Mouse (Mus musculus) ES-E14 (cell line): ENCODE measurements at regions not wholly inside any gene's neighbourhood (a gene's known extent, or its start where the extent isn't known, plus 50 kb on each side); places are given as distances from the start of the nearest gene placed in this dataset.

ENCODE experiments used
- DNase-seq: peaks from one replicate; pipeline ENCODE4 v3.0.0-alpha.2; 2013; ENCODE audit warnings: low read depth, low spot score
- H3K27ac ChIP-seq: 2 replicates; pipeline ENCODE4 v1.5.1; 2012; ENCODE audit warnings: low read depth, mild to moderate bottlenecking, low read length, moderate library complexity, mixed read lengths; ENCODE audit not compliant: poor library complexity, insufficient read depth, severe bottlenecking
- H3K36me3 ChIP-seq: 2 replicates; pipeline ENCODE4 v1.6.1; 2012; ENCODE audit warnings: mild to moderate bottlenecking, low read length, moderate library complexity, mixed read lengths; ENCODE audit not compliant: control insufficient read depth, poor library complexity, insufficient read depth, severe bottlenecking
- H3K4me1 ChIP-seq, 2 experiments: fragments of 150-350 bp in 1 of 2; sonication (generic) in 1 of 2; 2 replicates each; pipeline ENCODE4 v1.6.1; 2012; ENCODE audit warnings: low read length in 2 of 2, mild to moderate bottlenecking in 1 of 2, mixed read lengths in 1 of 2; ENCODE audit not compliant: control insufficient read depth in 2 of 2, insufficient read depth in 2 of 2, poor library complexity in 1 of 2
- H3K4me3 ChIP-seq, 2 experiments: fragments of 150-350 bp in 1 of 2; sonication (generic) in 1 of 2; 2 replicates each; pipeline ENCODE4 v1.5.1; 2012; ENCODE audit warnings: low read length in 2 of 2, low read depth in 1 of 2, mild to moderate bottlenecking in 1 of 2, mixed read lengths in 1 of 2; ENCODE audit not compliant: insufficient read depth in 1 of 2, poor library complexity in 1 of 2, severe bottlenecking in 1 of 2
- H3K9ac ChIP-seq: 2 replicates; pipeline ENCODE4 v1.6.1; 2012; ENCODE audit warnings: low read depth, mild to moderate bottlenecking, low read length, mixed read lengths; ENCODE audit not compliant: poor library complexity, insufficient read depth, severe bottlenecking
- H3K9me3 ChIP-seq: fragments of 150-350 bp; sonication (generic); 2 replicates; pipeline ENCODE4 v1.6.1; 2012; ENCODE audit warnings: low read depth, mild to moderate bottlenecking, low read length; ENCODE audit not compliant: control insufficient read depth, insufficient read depth
- CHD2 ChIP-seq: IDR thresholded peaks from 2 replicates; pipeline ENCODE4 v1.6.1; 2014; ENCODE audit warnings: mild to moderate bottlenecking, low read depth, low read length, inconsistent platforms
- HCFC1 ChIP-seq: IDR thresholded peaks from 2 replicates; pipeline ENCODE4 v1.6.1; 2012; ENCODE audit warnings: low read length, inconsistent platforms, borderline replicate concordance; ENCODE audit not compliant: insufficient read depth
- MAFK ChIP-seq: IDR thresholded peaks from 2 replicates; pipeline ENCODE4 v1.6.1; 2014; ENCODE audit warnings: mild to moderate bottlenecking, low read depth, low read length, inconsistent platforms; ENCODE audit not compliant: insufficient read depth
- ZC3H11A ChIP-seq: IDR thresholded peaks from 2 replicates; pipeline ENCODE4 v1.6.1; 2012; ENCODE audit warnings: low read depth, mild to moderate bottlenecking, inconsistent platforms, low read length, borderline replicate concordance
- ZNF384 ChIP-seq: IDR thresholded peaks from 2 replicates; pipeline ENCODE4 v1.6.1; 2012; ENCODE audit warnings: low read depth, low read length, inconsistent platforms
- in situ Hi-C, 2 experiments: fragments of 600-800 bp; cut with MboI; formaldehyde crosslinking; loops; one replicate each; pipeline ENCODE4 v1.15.1; 2025; ENCODE audit warnings: low sequenced_read_pairs in 2 of 2, inconsistent platforms in 1 of 2; ENCODE audit not compliant: unreplicated experiment in 2 of 2

- Histone ChIP-seq H3K4me3 (no peak overlapping the region), H3K9ac (no peak overlapping the region), H3K36me3 (no peaks in the 10 kb centered on the region), H3K4me1 (no peaks in the 10 kb centered on the region), H3K27ac (no peak overlapping the region), H3K9me3 (no peaks in the 10 kb centered on the region)
- TF ChIP-seq HCFC1 (no peak), CHD2 (no peak), ZC3H11A (no peak), ZNF384 (no peak), MAFK (no peak)
- no peak for DNase-seq
- in situ Hi-C loops, result no loop called here
Measured at GRCm38 (mm10) chr4:64622771-64623170, 501.2 kb upstream of the Pappa start.

GRCm38 (mm10) chr4:64632189-64632588 lies 491.8 kb upstream of the Pappa start:
- H3K27ac ChIP-seq, result no peak overlapping the region
- DNase-seq, result no peak
- no peaks in the 10 kb centered on the region for H3K36me3 ChIP-seq
- H3K9ac ChIP-seq, result no peak overlapping the region
- no peaks in the 10 kb centered on the region for H3K4me1 ChIP-seq
- in situ Hi-C loops, result no loop called here
- no peaks in the 10 kb centered on the region for H3K9me3 ChIP-seq
- no peak overlapping the region for H3K4me3 ChIP-seq
- TF ChIP-seq CHD2 (no peak), ZNF384 (no peak)

- H3K9ac ChIP-seq, result no peak overlapping the region
- in situ Hi-C loops, result no loop called here
- H3K4me1 ChIP-seq, result no peaks in the 10 kb centered on the region
- no peak overlapping the region for H3K4me3 ChIP-seq
- H3K27ac ChIP-seq, result no peak overlapping the region
- no peaks in the 10 kb centered on the region for H3K9me3 ChIP-seq
- no peak for TF ChIP-seq CHD2
- no peaks in the 10 kb centered on the region for H3K36me3 ChIP-seq
- no peak for DNase-seq
Measured at GRCm38 (mm10) chr4:64635256-64635962, 488.6 kb upstream of the Pappa start.

GRCm38 (mm10) chr4:64640056-64640455 lies 483.9 kb upstream of the Pappa start:
- TF ChIP-seq MAFK, result no peak
- TF ChIP-seq CHD2, result no peak
- no peak for TF ChIP-seq ZC3H11A
- TF ChIP-seq HCFC1, result no peak
- TF ChIP-seq ZNF384, result no peak
- H3K4me1 ChIP-seq, result no peaks in the 10 kb centered on the region
- H3K36me3 ChIP-seq, result no peaks in the 10 kb centered on the region
- no peak overlapping the region for H3K4me3 ChIP-seq
- H3K9me3 ChIP-seq, result no peaks in the 10 kb centered on the region
- no peak overlapping the region for H3K27ac ChIP-seq
- in situ Hi-C loops, result no loop called here
- no peak for DNase-seq
- no peak overlapping the region for H3K9ac ChIP-seq

GRCm38 (mm10) chr4:64640976-64641375 lies 483.0 kb upstream of the Pappa start:
- in situ Hi-C loops, result no loop called here
- H3K9me3 ChIP-seq, result no peaks in the 10 kb centered on the region

More at GRCm38 (mm10) chr4:64640976-64641375, 483.0 kb upstream of the Pappa start:
- Histone ChIP-seq H3K27ac (no peak overlapping the region), H3K36me3 (no peaks in the 10 kb centered on the region), H3K4me3 (no peak overlapping the region), H3K9ac (no peak overlapping the region), H3K4me1 (no peaks in the 10 kb centered on the region)
- TF ChIP-seq ZNF384, result no peak
- no peak for TF ChIP-seq HCFC1
- no peak for DNase-seq
